Mouse (Mus musculus): Measurements from ENCODE around the gene Gm35315. TPM values are rescaled to one million over a fixed set of nuclear protein-coding genes. Genes with fewer than 3 reads are reported as not detected.

Gene Gm35315
- polyA plus RNA-seq, 1 experiment from 2014 or later, result 1.6 TPM

DNA sequence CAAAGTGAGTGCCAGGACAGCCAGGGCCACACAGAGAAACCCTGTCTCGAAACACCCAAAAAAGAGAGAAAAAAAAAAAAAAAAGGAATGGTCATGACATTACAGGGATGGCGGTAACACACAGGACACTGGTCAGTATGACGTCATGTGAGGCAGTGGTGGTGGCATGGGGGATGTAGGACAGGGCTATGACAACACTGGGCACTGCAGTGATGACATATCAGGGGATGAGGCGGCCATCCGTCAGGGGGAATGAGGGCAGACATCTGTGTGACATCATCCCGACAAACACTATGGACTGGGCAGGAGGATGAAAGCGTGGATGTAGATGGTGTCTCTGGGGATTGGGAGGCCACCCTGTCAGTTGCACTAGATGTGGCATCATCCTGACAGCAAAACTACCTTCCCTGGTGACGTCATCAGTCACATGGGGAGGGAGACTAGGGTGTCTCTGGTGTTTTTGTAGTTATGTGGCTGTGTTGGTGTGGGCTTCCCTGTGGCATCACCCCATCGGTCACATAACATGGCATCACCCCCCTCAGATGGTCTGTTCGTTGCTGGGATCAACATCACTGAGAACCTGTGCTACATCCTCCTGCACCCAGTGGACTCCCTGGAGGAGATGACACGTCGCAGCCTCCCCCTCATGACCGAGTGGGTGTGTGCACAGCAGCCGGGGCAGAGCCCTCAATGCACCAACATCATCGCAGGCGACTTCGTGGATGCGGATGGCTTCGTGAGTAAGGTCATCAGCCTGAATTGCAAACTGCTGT lies 8.8 kb upstream of the Gm35315 start:
- ATAC-seq (ENCODE audit: low FRiP score, low TSS enrichment), result no peak
- H3K4me1 ChIP-seq (ENCODE audit: control insufficient read depth, insufficient read depth, low read length), result peaks cover 24% of the 10 kb centered on the region
- WGBS, result 95% methylated on average over 19 of the region's 19 CpGs
- no peak overlapping the region for H3K4me2 ChIP-seq (replicated peaks; ENCODE audit: low read depth, low read length)
- H3K4me3 ChIP-seq (ENCODE audit: low read length), result no peak overlapping the region
- no peak overlapping the region for H3K9ac ChIP-seq (ENCODE audit: low read depth, low read length)
- H3K27me3 ChIP-seq (ENCODE audit: control insufficient read depth, insufficient read depth, low read length), result no peaks in the 10 kb centered on the region
- H3K9me3 ChIP-seq (ENCODE audit: control insufficient read depth, low read length), result no peaks in the 10 kb centered on the region
- no peak overlapping the region for H3K27ac ChIP-seq (ENCODE audit: low read depth, low read length)
- H3K36me3 ChIP-seq (ENCODE audit: control insufficient read depth, insufficient read depth, low read length), result peaks cover 38% of the 10 kb centered on the region

GRCm38 (mm10) chr5:110102429-110102828 lies 8.2 kb upstream of the Gm35315 start:
- H3K4me2 ChIP-seq (replicated peaks; ENCODE audit: low read depth, low read length), result no peak overlapping the region

GRCm38 (mm10) chr5:110101716-110102347 lies 7.6 kb upstream of the Gm35315 start:
- Histone ChIP-seq H3K9me3 (ENCODE audit: control insufficient read depth, low read length) (no peaks in the 10 kb centered on the region), H3K9ac (ENCODE audit: low read depth, low read length) (no peak overlapping the region), H3K27ac (ENCODE audit: low read depth, low read length) (no peak overlapping the region), H3K4me1 (ENCODE audit: control insufficient read depth, insufficient read depth, low read length) (peaks cover 24% of the 10 kb centered on the region), H3K4me3 (ENCODE audit: low read length) (peak overlapping the region; percentile 34), H3K4me2 (replicated peaks; ENCODE audit: low read depth, low read length) (peak overlapping the region; percentile 59), H3K36me3 (ENCODE audit: control insufficient read depth, insufficient read depth, low read length) (peaks cover 38% of the 10 kb centered on the region), H3K27me3 (ENCODE audit: control insufficient read depth, insufficient read depth, low read length) (no peaks in the 10 kb centered on the region)
- peak; percentile 37 for ATAC-seq (ENCODE audit: low FRiP score, low TSS enrichment)
- WGBS, result 20% methylated on average over 34 of the region's 34 CpGs

More at GRCm38 (mm10) chr5:110102429-110102828, 8.2 kb upstream of the Gm35315 start:
- H3K9ac ChIP-seq (ENCODE audit: low read depth, low read length), result no peak overlapping the region
- H3K4me1 ChIP-seq (ENCODE audit: control insufficient read depth, insufficient read depth, low read length), result peaks cover 24% of the 10 kb centered on the region
- no peak overlapping the region for H3K4me3 ChIP-seq (ENCODE audit: low read length)
- 90% methylated on average over 13 of the region's 13 CpGs for WGBS
- H3K27ac ChIP-seq (ENCODE audit: low read depth, low read length), result no peak overlapping the region
- H3K9me3 ChIP-seq (ENCODE audit: control insufficient read depth, low read length), result no peaks in the 10 kb centered on the region
- H3K27me3 ChIP-seq (ENCODE audit: control insufficient read depth, insufficient read depth, low read length), result no peaks in the 10 kb centered on the region
- H3K36me3 ChIP-seq (ENCODE audit: control insufficient read depth, insufficient read depth, low read length), result peaks cover 38% of the 10 kb centered on the region
- ATAC-seq (ENCODE audit: low FRiP score, low TSS enrichment), result no peak

DNA sequence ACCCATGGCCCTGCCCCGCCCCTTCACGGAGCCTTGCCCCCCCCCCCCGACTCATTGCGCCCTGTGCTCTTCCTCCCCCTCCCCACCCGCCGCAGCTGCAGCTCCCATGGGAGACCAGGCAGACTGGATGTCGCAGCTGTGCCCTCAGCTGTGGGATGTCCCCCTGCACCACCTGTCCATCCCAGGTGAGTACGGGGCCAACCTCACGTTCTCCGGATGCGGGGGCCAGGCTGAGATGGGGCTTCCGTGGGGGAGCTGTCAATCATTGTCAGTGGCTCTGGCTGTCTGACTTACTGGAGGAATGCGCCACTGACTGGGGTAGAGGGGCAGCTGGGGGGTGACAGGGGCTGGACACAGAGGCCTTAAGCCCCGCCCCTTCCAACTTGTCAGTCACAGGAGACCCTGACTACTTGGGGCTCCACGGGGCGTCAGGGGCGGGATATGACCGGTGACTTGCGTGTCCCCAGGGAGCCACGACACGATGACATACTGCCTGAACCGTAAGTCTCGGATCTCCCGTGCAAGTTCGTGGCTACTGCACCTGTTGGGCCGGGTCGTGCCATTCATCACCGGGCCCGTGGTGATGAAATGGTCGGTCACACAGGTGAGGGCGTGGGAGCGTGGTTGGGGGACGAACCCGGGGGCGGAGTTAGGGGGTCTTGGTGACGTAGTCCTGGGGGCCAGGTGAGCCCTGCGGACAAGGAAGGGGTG lies 6.9 kb upstream of the Gm35315 start:
- H3K27me3 ChIP-seq (ENCODE audit: control insufficient read depth, insufficient read depth, low read length), result no peaks in the 10 kb centered on the region
- WGBS, result 1% methylated on average over 31 of the region's 37 CpGs
- H3K36me3 ChIP-seq (ENCODE audit: control insufficient read depth, insufficient read depth, low read length), result peaks cover 33% of the 10 kb centered on the region
- H3K4me1 ChIP-seq (ENCODE audit: control insufficient read depth, insufficient read depth, low read length), result peaks cover 18% of the 10 kb centered on the region
- H3K9me3 ChIP-seq (ENCODE audit: control insufficient read depth, low read length), result no peaks in the 10 kb centered on the region
- H3K4me3 ChIP-seq (ENCODE audit: low read length), result peak overlapping the region; percentile 34
- H3K27ac ChIP-seq (ENCODE audit: low read depth, low read length), result no peak overlapping the region
- no peak overlapping the region for H3K9ac ChIP-seq (ENCODE audit: low read depth, low read length)
- ATAC-seq (ENCODE audit: low FRiP score, low TSS enrichment), result peak; percentile 48
- peak overlapping the region; percentile 59 for H3K4me2 ChIP-seq (replicated peaks; ENCODE audit: low read depth, low read length)

- 11% methylated on average over 25 of the region's 25 CpGs for WGBS
- Histone ChIP-seq H3K9me3 (ENCODE audit: control insufficient read depth, low read length) (no peaks in the 10 kb centered on the region), H3K27ac (ENCODE audit: low read depth, low read length) (no peak within 1 kb of the TSS), H3K4me1 (ENCODE audit: control insufficient read depth, insufficient read depth, low read length) (peaks cover 18% of the 10 kb centered on the region), H3K36me3 (ENCODE audit: control insufficient read depth, insufficient read depth, low read length) (peaks cover 22% of the 10 kb centered on the region), H3K27me3 (ENCODE audit: control insufficient read depth, insufficient read depth, low read length) (no peaks in the 10 kb centered on the region), H3K4me3 (ENCODE audit: low read length) (peak within 1 kb of the TSS; percentile 34; the same call in 1 of the 2 replicates), H3K9ac (ENCODE audit: low read depth, low read length) (no peak within 1 kb of the TSS), H3K4me2 (replicated peaks; ENCODE audit: low read depth, low read length) (peak within 1 kb of the TSS; percentile 59)
- peak; percentile 9; the same call in 1 of the 2 replicates for ATAC-seq (ENCODE audit: low FRiP score, low TSS enrichment)
These were observed 5.7 kb upstream of the Gm35315 start, which contains the start of gene Plcxd1 for GRCm38 (mm10) chr5:110099656-110100580. Plcxd1 (plus strand) TSS chr5:110099969.

DNA sequence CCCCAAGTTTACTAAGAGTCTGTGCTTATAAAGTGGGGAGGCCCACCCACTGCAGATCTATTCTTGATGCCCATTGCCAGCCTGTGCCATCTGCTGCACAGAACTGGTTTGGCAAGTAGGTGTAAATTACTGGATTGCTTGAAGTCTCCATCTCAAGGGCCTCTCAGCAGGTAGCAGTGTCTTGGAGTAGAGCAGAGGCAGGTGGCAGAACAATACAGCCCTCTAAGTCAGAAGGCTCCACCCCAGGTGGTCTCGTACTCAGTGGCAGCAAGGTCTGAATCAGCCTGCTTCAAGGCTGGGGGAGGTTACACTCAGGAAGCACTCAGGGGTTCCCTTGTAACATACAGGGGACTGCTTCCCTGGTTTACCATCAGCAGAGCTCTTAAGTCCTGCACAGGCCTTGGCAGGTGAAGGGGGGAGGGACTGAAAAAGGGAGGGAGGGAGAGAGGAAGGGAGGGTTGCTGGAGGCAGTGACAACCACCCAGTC lies 4.8 kb upstream of the Gm35315 start:
- no peak overlapping the region for H3K9ac ChIP-seq (ENCODE audit: low read depth, low read length)
- no peak overlapping the region for H3K4me2 ChIP-seq (replicated peaks; ENCODE audit: low read depth, low read length)
- H3K9me3 ChIP-seq (ENCODE audit: control insufficient read depth, low read length), result no peaks in the 10 kb centered on the region
- H3K27me3 ChIP-seq (ENCODE audit: control insufficient read depth, insufficient read depth, low read length), result no peaks in the 10 kb centered on the region
- H3K4me1 ChIP-seq (ENCODE audit: control insufficient read depth, insufficient read depth, low read length), result peaks cover 18% of the 10 kb centered on the region
- no peak overlapping the region for H3K4me3 ChIP-seq (ENCODE audit: low read length)
- no peak overlapping the region for H3K27ac ChIP-seq (ENCODE audit: low read depth, low read length)
- ATAC-seq (ENCODE audit: low FRiP score, low TSS enrichment), result no peak
- 61% methylated on average over 1 of the region's 1 CpGs for WGBS
- H3K36me3 ChIP-seq (ENCODE audit: control insufficient read depth, insufficient read depth, low read length), result peaks cover 13% of the 10 kb centered on the region

- H3K4me2 ChIP-seq (replicated peaks; ENCODE audit: low read depth, low read length), result peak overlapping the region; percentile 65
- H3K9ac ChIP-seq (ENCODE audit: low read depth, low read length), result peak overlapping the region; percentile 12; the same call in 1 of the 2 replicates
- H3K27ac ChIP-seq (ENCODE audit: low read depth, low read length), result peak overlapping the region; percentile 32; the same call in 1 of the 2 replicates
- H3K36me3 ChIP-seq (ENCODE audit: control insufficient read depth, insufficient read depth, low read length), result no peaks in the 10 kb centered on the region
- H3K27me3 ChIP-seq (ENCODE audit: control insufficient read depth, insufficient read depth, low read length), result no peaks in the 10 kb centered on the region
- peak; percentile 38; the same call in 1 of the 2 replicates for ATAC-seq (ENCODE audit: low FRiP score, low TSS enrichment)
- H3K9me3 ChIP-seq (ENCODE audit: control insufficient read depth, low read length), result no peaks in the 10 kb centered on the region
- no peaks in the 10 kb centered on the region for H3K4me1 ChIP-seq (ENCODE audit: control insufficient read depth, insufficient read depth, low read length)
- WGBS, result 9% methylated on average over 4 of the region's 4 CpGs
- H3K4me3 ChIP-seq (ENCODE audit: low read length), result peak overlapping the region; percentile 44
These were observed 610 bp upstream of the Gm35315 start for GRCm38 (mm10) chr5:110094847-110095213.

DNA sequence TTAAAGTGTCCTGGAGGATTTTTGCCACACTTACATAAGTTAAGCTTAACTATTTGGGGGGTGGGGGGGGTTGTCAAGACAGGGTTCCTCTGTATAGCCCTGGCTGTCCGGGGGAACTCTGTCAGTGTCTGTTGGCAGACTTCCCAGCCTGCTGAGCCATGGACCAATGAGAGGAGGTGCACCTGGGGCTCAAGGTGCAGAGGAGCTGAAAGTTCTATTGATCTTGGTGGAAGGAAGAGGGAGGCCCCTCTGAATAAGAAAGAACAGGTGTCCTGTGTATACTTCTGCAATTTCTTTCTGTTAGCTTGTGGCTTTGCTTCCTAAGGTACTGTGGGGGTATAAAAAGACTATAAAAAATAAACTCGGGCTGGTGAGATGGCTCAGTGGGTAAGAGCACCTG lies 2.7 kb downstream of the Gm35315 start:
- Histone ChIP-seq H3K27ac (ENCODE audit: low read depth, low read length) (no peak overlapping the region), H3K9me3 (ENCODE audit: control insufficient read depth, low read length) (no peaks in the 10 kb centered on the region), H3K4me3 (ENCODE audit: low read length) (no peak overlapping the region), H3K36me3 (ENCODE audit: control insufficient read depth, insufficient read depth, low read length) (no peaks in the 10 kb centered on the region), H3K4me1 (ENCODE audit: control insufficient read depth, insufficient read depth, low read length) (no peaks in the 10 kb centered on the region), H3K4me2 (replicated peaks; ENCODE audit: low read depth, low read length) (no peak overlapping the region), H3K27me3 (ENCODE audit: control insufficient read depth, insufficient read depth, low read length) (no peaks in the 10 kb centered on the region), H3K9ac (ENCODE audit: low read depth, low read length) (no peak overlapping the region)
- WGBS, result 75% methylated on average over 2 of the region's 2 CpGs
- no peak for ATAC-seq (ENCODE audit: low FRiP score, low TSS enrichment)
